Comparison of ENCODE assay signal across 11 mouse cellular contexts in the genomic region with DNA sequence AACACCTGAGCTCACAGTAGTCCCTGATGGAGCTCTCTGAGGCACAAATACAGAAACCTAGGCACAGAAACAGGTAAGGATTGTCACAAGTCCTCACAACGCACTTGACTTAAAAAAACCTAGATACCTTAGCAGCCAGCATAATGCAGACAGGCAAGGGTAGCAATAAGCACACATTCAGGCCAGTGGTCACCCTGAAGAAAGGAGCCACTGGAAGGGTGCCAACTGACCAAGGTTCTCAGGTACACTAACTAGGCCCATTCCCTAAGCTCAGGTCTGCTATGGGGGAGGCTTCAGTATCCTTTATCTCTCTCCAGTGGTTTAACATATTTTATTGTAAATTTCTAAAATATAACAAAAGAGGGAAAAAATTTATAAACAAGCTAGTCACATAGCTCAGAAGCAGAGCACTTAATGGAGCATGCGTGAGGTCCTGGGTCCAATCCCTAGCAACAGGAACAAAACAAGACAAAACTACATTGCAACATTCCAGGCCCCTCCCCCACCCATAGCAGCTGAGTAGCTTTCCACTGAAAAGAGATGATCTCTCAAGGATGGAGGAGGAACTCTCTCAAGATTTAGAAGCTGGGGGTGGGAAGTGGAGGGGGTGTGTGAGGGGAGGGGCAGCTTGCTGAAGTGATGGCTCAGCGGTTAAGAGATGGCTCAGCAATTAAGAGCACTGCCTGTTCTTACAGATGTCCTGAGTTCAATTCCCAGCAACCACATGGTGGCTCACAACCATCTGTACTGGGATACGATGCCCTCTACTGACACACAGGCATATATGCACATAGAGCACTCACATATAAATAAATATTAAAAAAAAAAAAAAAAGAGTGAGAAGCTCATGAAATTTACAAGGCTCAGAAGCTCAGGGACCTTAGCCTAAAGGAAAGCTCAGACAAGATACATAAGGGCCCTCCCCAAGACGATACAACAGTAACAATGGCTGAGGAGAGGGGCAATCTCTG. TPM values are rescaled to one million over a fixed set of nuclear protein-coding genes. Genes with fewer than 3 reads are reported as not detected.
DNase-seq lines count a peak whose midpoint lies in the region; ATAC-seq and TF ChIP-seq lines count a peak whose summit lies in the region.
"Had no signal": no experiment of that assay in that cellular context is flagged by ENCODE, and none has a peak within 500 bp of the region (broad histone marks: within the 10 kb centered on the region; RNA-seq: fewer than 3 reads in every experiment).

No protein-coding gene starts in this region.

- no peak for ATAC-seq in liver, embryonic 12.5 days
- ATAC-seq in liver, embryonic 15.5 days (ENCODE audit: insufficient read depth) = 0 out of 2 replicates have a peak, but pooled peaks have one; percentile 29
- ATAC-seq: forebrain, embryonic 13.5 days had no signal

- no peaks in the 10 kb centered on the region for H3K27me3 ChIP-seq in liver, adult 2 months (ENCODE audit: control insufficient read depth, insufficient read depth, low read length)
- H3K27me3 ChIP-seq in liver, embryonic 12.5 days (replicated peaks) = no peaks in the 10 kb centered on the region
- H3K27me3 ChIP-seq in liver, embryonic 15.5 days = no peaks in the 10 kb centered on the region
- H3K27me3 ChIP-seq: forebrain, embryonic 13.5 days had no signal

- H3K9ac ChIP-seq in liver, adult 2 months (ENCODE audit: low read depth, low read length) = no peak overlapping the region
- no peak overlapping the region for H3K9ac ChIP-seq in liver, embryonic 12.5 days
- no peak overlapping the region for H3K9ac ChIP-seq in liver, embryonic 15.5 days
- H3K9ac ChIP-seq: forebrain, embryonic 13.5 days had no signal

- no peak overlapping the region for H3K4me3 ChIP-seq in liver, adult 2 months (ENCODE audit: insufficient read depth, low read depth, low read length)
- H3K4me3 ChIP-seq in liver, embryonic 12.5 days = no peak overlapping the region
- H3K4me3 ChIP-seq in liver, embryonic 15.5 days (replicated peaks) = no peak overlapping the region
- H3K4me3 ChIP-seq: forebrain, embryonic 13.5 days; myocyte had no signal

- no peaks in the 10 kb centered on the region for H3K9me3 ChIP-seq in liver, embryonic 12.5 days (replicated peaks)
- no peaks in the 10 kb centered on the region for H3K9me3 ChIP-seq in liver, embryonic 15.5 days (replicated peaks)
- H3K9me3 ChIP-seq: forebrain, embryonic 13.5 days had no signal

- H3K4me1 ChIP-seq in liver, adult 2 months (ENCODE audit: control insufficient read depth, insufficient read depth, low read length) = peaks cover 13% of the 10 kb centered on the region
- H3K4me1 ChIP-seq in liver, embryonic 12.5 days = peaks cover 8% of the 10 kb centered on the region; the same call in 1 of the 2 replicates
- H3K4me1 ChIP-seq in liver, embryonic 15.5 days (replicated peaks) = peaks cover 11% of the 10 kb centered on the region

- no peaks in the 10 kb centered on the region for H3K79me2 ChIP-seq in liver, adult 2 months (ENCODE audit: control insufficient read depth, insufficient read depth, low read length)

- TF ChIP-seq CTCF in liver, adult 2 months (IDR thresholded peaks at IDR 0.05; ENCODE audit: low read depth, low read length) = no peak

- TF ChIP-seq POLR2A in liver, adult 2 months (IDR thresholded peaks at IDR 0.05; ENCODE audit: extremely low read depth, insufficient read depth, low read length) = no peak

- peaks cover 36% of the 10 kb centered on the region for H3K36me3 ChIP-seq in liver, adult 2 months (ENCODE audit: control insufficient read depth, insufficient read depth, low read length)
- H3K36me3 ChIP-seq in liver, embryonic 12.5 days = peaks cover 62% of the 10 kb centered on the region
- peaks cover 46% of the 10 kb centered on the region for H3K36me3 ChIP-seq in liver, embryonic 15.5 days (replicated peaks)

- H3K27ac ChIP-seq in liver, adult 2 months (replicated peaks; ENCODE audit: insufficient read depth, low read depth, low read length) = peak overlapping the region; percentile 71
- no peak overlapping the region for H3K27ac ChIP-seq in liver, embryonic 12.5 days
- H3K27ac ChIP-seq in liver, embryonic 15.5 days (replicated peaks) = no peak overlapping the region
- H3K27ac ChIP-seq: forebrain, embryonic 13.5 days had no signal

- DNase-seq in adrenal gland, adult 2 months = peak; percentile 26
- no peak for DNase-seq in adrenal gland, adult 8-10 months
- DNase-seq in liver, adult 2 months (ENCODE audit: extremely low read depth, low read depth, low spot score) = peak; percentile 65
- peak; percentile 72 for DNase-seq in testis, postnatal 10 days (ENCODE audit: low spot score)
- no peak for DNase-seq in frontal cortex, postnatal 10 days (ENCODE audit: low spot score in 2 of 2)
- no peak for DNase-seq in left cerebral cortex, adult 9 months (ENCODE audit: low spot score in 2 of 2)
- DNase-seq: thymus, postnatal 36 days had no signal

- H3K4me2 ChIP-seq in liver, embryonic 12.5 days = no peak overlapping the region
- H3K4me2 ChIP-seq in liver, embryonic 15.5 days = no peak overlapping the region
- H3K4me2 ChIP-seq: forebrain, embryonic 13.5 days had no signal

- 71% methylated on average over 5 of the region's 5 CpGs for WGBS in liver, adult 2 months
- WGBS in liver, embryonic 12.5 days (ENCODE audit: insufficient replicate concordance) = 74% methylated on average over 5 of the region's 5 CpGs
- 63% methylated on average over 5 of the region's 5 CpGs for WGBS in liver, embryonic 15.5 days (ENCODE audit: insufficient replicate concordance)

RNA-seq across cellular contexts. Expression of a gene that starts 20.4 kb away (rescaled TPM):
- 100 to 1,000 TPM; 116 to 185 TPM for total RNA-seq in adrenal gland, adult 2 months (2021)
- 54.6 and 58.7 TPM in 2 replicates for polyA plus RNA-seq in adrenal gland, adult 2 months (2012; rRNA removed)
- 100 to 1,000 TPM; 121 to 184 (median 133) TPM for total RNA-seq in adrenal gland, adult 8-10 months (2022)
- 111 and 120 TPM in 2 replicates for total RNA-seq in liver, adult 2 months (2014; rRNA removed)
- polyA plus RNA-seq in liver, adult 2 months (2012; rRNA removed) = 87.5 and 91.3 TPM in 2 replicates
- polyA plus RNA-seq in liver, embryonic 12.5 days (2016; fragmentation: Nextera tagmentation; extraction: Ambion mirVana) = 52.9 and 54.7 TPM in 2 replicates
- 54.2 and 57.5 TPM in 2 replicates for polyA plus RNA-seq in liver, embryonic 15.5 days (2015; fragmentation: Nextera tagmentation; extraction: Ambion mirVana)

RNA-seq across cellular contexts. Expression of a gene that starts 50.1 kb away (rescaled TPM):
- 10 to 100 TPM; 82.2 to 88.8 TPM for total RNA-seq in adrenal gland, adult 2 months (2021)
- polyA plus RNA-seq in adrenal gland, adult 2 months (2012; rRNA removed) = 59.0 and 63.6 TPM in 2 replicates
- 100 to 1,000 TPM in 2 of 4 experiments, 10 to 100 TPM in 2; 94.2 to 126 (median 103) TPM for total RNA-seq in adrenal gland, adult 8-10 months (2022)
- total RNA-seq in liver, adult 2 months (2014; rRNA removed) = 3.0 TPM in 2 replicates
- 7.2 and 8.1 TPM in 2 replicates for polyA plus RNA-seq in liver, adult 2 months (2012; rRNA removed)
- 7.4 and 7.6 TPM in 2 replicates for polyA plus RNA-seq in liver, embryonic 12.5 days (2016; fragmentation: Nextera tagmentation; extraction: Ambion mirVana)
- polyA plus RNA-seq in liver, embryonic 15.5 days (2015; fragmentation: Nextera tagmentation; extraction: Ambion mirVana) = 6.1 and 6.6 TPM in 2 replicates

Comparison
In these comparisons a context has a peak if more than half of its experiments do, and no peak if none do; other contexts are left out.
1. DNase-seq: peak in adrenal gland, adult 2 months (single experiment), liver, adult 2 months (single experiment) and testis, postnatal 10 days (single experiment); none in adrenal gland, adult 8-10 months (single experiment), frontal cortex, postnatal 10 days (0 of 2) and left cerebral cortex, adult 9 months (0 of 2).